Mouse (Mus musculus): ENCODE results near the gene Atxn1. TPM values are rescaled to one million over a fixed set of nuclear protein-coding genes. Genes with fewer than 3 reads are reported as not detected.

The Atxn1 gene
- polyA plus RNA-seq, 1 experiment from 2014 or later = 6.8 TPM

GRCm38 (mm10) chr13:45925294-45925693, 39.5 kb downstream of the Atxn1 start:
- H3K4me1 ChIP-seq (replicated peaks; ENCODE audit: insufficient read depth, low read length) = peaks cover 20% of the 10 kb centered on the region; the same call in 1 of the 2 replicates
- no peaks in the 10 kb centered on the region for H3K27me3 ChIP-seq (ENCODE audit: insufficient read depth, low read length)
- H3K27ac ChIP-seq = 0 out of 2 replicates have a peak overlapping the region, but pooled peaks have one; percentile 2
- DNase-seq (ENCODE audit: low spot score) (no peak), ATAC-seq (replicated peaks; ENCODE audit: low FRiP score, low read depth) (no peak)
- WGBS = 90% methylated on average over 4 of the region's 4 CpGs
- no peak overlapping the region for H3K4me2 ChIP-seq (ENCODE audit: low read length)
- no peaks in the 10 kb centered on the region for H3K36me3 ChIP-seq (ENCODE audit: insufficient read depth, low read length)
- TF ChIP-seq CTCF (IDR thresholded peaks at IDR 0.05; ENCODE audit: low read depth) = no peak
- H3K4me3 ChIP-seq (replicated peaks; ENCODE audit: low read depth, low read length) = no peak overlapping the region
- H3K9ac ChIP-seq (ENCODE audit: low read depth, low read length) = no peak overlapping the region
- no peaks in the 10 kb centered on the region for H3K9me3 ChIP-seq (replicated peaks; ENCODE audit: low read length)

- WGBS = 56% methylated on average over 7 of the region's 7 CpGs
- no peak overlapping the region for H3K9ac ChIP-seq (ENCODE audit: low read depth, low read length)
- H3K36me3 ChIP-seq (ENCODE audit: insufficient read depth, low read length) = no peaks in the 10 kb centered on the region
- H3K27me3 ChIP-seq (ENCODE audit: insufficient read depth, low read length) = no peaks in the 10 kb centered on the region
- no peak for DNase-seq (ENCODE audit: low spot score)
- H3K4me1 ChIP-seq (replicated peaks; ENCODE audit: insufficient read depth, low read length) = peaks cover 18% of the 10 kb centered on the region; the same call in 1 of the 2 replicates
- no peak overlapping the region for H3K4me2 ChIP-seq (ENCODE audit: low read length)
- H3K9me3 ChIP-seq (replicated peaks; ENCODE audit: low read length) = no peaks in the 10 kb centered on the region
- H3K27ac ChIP-seq = 0 out of 2 replicates have a peak overlapping the region, but pooled peaks have one; percentile 2
- ATAC-seq (replicated peaks; ENCODE audit: low FRiP score, low read depth) = no peak
- H3K4me3 ChIP-seq (replicated peaks; ENCODE audit: low read depth, low read length) = no peak overlapping the region
- TF ChIP-seq CTCF (IDR thresholded peaks at IDR 0.05; ENCODE audit: low read depth) = no peak
Measured at GRCm38 (mm10) chr13:45924555-45924954, 40.3 kb downstream of the Atxn1 start.

DNA sequence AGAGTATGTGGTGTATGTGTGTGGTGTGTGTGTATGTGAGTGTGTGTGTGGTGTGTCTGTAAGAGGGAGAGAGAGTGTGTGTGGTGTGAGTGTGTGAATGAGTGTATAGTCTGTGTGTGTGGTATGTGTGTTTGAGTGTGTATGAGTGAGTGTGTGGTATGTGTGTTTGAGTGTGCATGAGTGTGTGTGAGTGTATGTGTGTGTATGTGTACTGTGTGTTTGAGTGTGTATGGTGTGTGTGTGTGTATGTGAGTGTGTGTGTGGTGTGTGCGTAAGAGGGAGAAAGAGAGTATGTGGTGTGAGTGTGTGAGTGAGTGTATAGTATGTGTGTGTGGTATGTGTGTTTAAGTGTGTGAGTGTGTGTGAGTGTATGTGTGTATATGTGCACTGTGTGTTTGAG, 41.7 kb downstream of the Atxn1 start:
- Histone ChIP-seq H3K36me3 (ENCODE audit: insufficient read depth, low read length) (no peaks in the 10 kb centered on the region), H3K9me3 (replicated peaks; ENCODE audit: low read length) (no peaks in the 10 kb centered on the region), H3K27me3 (ENCODE audit: insufficient read depth, low read length) (no peaks in the 10 kb centered on the region), H3K4me3 (replicated peaks; ENCODE audit: low read depth, low read length) (no peak overlapping the region), H3K4me2 (ENCODE audit: low read length) (no peak overlapping the region), H3K27ac (no peak overlapping the region), H3K9ac (ENCODE audit: low read depth, low read length) (no peak overlapping the region), H3K4me1 (replicated peaks; ENCODE audit: insufficient read depth, low read length) (peaks cover 17% of the 10 kb centered on the region; the same call in 1 of the 2 replicates)
- no peak for DNase-seq (ENCODE audit: low spot score)
- TF ChIP-seq CTCF (IDR thresholded peaks at IDR 0.05; ENCODE audit: low read depth) = no peak
- 100% methylated on average over 1 of the region's 1 CpGs for WGBS
- 0 out of 2 replicates have a peak, but pooled peaks have one; percentile 10 for ATAC-seq (replicated peaks; ENCODE audit: low FRiP score, low read depth)

GRCm38 (mm10) chr13:45922467-45922866, 42.3 kb downstream of the Atxn1 start:
- H3K4me1 ChIP-seq (replicated peaks; ENCODE audit: insufficient read depth, low read length) = peaks cover 17% of the 10 kb centered on the region; the same call in 1 of the 2 replicates
- no peak for TF ChIP-seq CTCF (IDR thresholded peaks at IDR 0.05; ENCODE audit: low read depth)
- DNase-seq (ENCODE audit: low spot score) (peak; percentile 61), ATAC-seq (replicated peaks; ENCODE audit: low FRiP score, low read depth) (no peak)
- no peaks in the 10 kb centered on the region for H3K36me3 ChIP-seq (ENCODE audit: insufficient read depth, low read length)
- H3K27ac ChIP-seq = no peak overlapping the region
- H3K27me3 ChIP-seq (ENCODE audit: insufficient read depth, low read length) = no peaks in the 10 kb centered on the region
- no peak overlapping the region for H3K9ac ChIP-seq (ENCODE audit: low read depth, low read length)
- H3K4me3 ChIP-seq (replicated peaks; ENCODE audit: low read depth, low read length) = no peak overlapping the region
- 23% methylated on average over 9 of the region's 9 CpGs for WGBS
- H3K9me3 ChIP-seq (replicated peaks; ENCODE audit: low read length) = no peaks in the 10 kb centered on the region
- H3K4me2 ChIP-seq (ENCODE audit: low read length) = 0 out of 2 replicates have a peak overlapping the region, but pooled peaks have one; percentile 5

DNA sequence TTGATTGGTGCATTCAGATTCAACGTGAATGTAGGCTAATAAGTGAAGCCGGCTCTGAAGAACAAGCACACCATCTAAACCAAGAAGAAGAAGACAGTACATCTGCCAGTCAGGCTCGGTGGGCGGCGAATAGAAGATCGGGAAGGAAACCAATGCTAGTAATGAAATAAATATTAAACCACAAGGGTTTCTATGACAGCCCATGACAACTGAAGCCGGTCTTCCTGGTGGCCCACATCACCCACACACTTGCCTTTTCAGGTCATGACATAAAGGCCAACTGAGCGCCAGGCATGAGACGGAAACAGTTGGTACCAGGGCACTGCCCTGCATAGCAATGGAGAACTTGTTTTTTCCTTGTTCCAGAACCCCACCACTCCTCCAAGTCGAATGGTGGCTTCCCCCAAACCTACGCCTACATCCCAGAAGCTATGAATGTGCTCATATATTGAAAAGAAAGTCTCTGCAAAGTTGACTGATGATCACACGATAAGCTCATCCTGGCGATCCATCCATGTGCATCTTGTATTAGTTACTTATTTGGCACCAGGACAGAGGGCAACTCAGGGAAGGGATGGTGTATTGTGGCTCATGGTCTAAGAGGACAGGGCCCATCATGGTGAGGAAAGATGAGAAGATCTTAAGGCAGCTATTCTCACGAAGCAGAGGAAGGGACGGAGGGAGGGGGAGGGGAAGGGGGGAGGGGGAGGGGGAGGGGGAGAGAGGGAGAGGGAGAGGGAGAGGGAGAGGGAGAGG, 45.7 kb downstream of the Atxn1 start:
- Histone ChIP-seq H3K9ac (ENCODE audit: low read depth, low read length) (no peak overlapping the region), H3K27me3 (ENCODE audit: insufficient read depth, low read length) (no peaks in the 10 kb centered on the region), H3K36me3 (ENCODE audit: insufficient read depth, low read length) (no peaks in the 10 kb centered on the region), H3K4me3 (replicated peaks; ENCODE audit: low read depth, low read length) (no peak overlapping the region), H3K4me2 (ENCODE audit: low read length) (no peak overlapping the region), H3K4me1 (replicated peaks; ENCODE audit: insufficient read depth, low read length) (peaks cover 19% of the 10 kb centered on the region; the same call in 1 of the 2 replicates), H3K27ac (no peak overlapping the region), H3K9me3 (replicated peaks; ENCODE audit: low read length) (no peaks in the 10 kb centered on the region)
- 93% methylated on average over 13 of the region's 15 CpGs for WGBS
- DNase-seq (ENCODE audit: low spot score) = no peak
- no peak for TF ChIP-seq CTCF (IDR thresholded peaks at IDR 0.05; ENCODE audit: low read depth)
- ATAC-seq (replicated peaks; ENCODE audit: low FRiP score, low read depth) = peak; percentile 52; the same call in 1 of the 2 replicates

DNA sequence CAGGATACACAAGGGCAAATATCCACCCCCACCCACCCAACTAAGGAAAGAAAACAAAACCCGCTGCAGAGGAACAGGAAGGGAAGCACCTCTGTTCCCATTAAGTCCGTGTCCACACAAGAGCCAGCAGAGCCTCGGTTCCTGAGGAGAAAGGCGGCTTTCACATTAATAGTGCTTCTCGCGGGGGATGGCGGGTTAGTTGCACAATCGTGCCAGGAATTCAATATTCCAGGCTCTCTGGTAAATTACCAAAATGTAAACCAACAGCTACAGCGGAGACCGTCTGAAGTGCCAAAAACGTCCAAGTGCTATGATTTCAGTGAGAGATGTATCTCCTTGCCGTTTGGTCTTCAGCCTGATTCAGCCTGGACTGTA, 46.8 kb downstream of the Atxn1 start:
- Histone ChIP-seq H3K9me3 (replicated peaks; ENCODE audit: low read length) (no peaks in the 10 kb centered on the region), H3K4me1 (replicated peaks; ENCODE audit: insufficient read depth, low read length) (peaks cover 13% of the 10 kb centered on the region; the same call in 1 of the 2 replicates), H3K4me2 (ENCODE audit: low read length) (no peak overlapping the region), H3K36me3 (ENCODE audit: insufficient read depth, low read length) (no peaks in the 10 kb centered on the region), H3K27me3 (ENCODE audit: insufficient read depth, low read length) (no peaks in the 10 kb centered on the region), H3K27ac (no peak overlapping the region), H3K4me3 (replicated peaks; ENCODE audit: low read depth, low read length) (no peak overlapping the region), H3K9ac (ENCODE audit: low read depth, low read length) (no peak overlapping the region)
- ATAC-seq (replicated peaks; ENCODE audit: low FRiP score, low read depth) = no peak
- WGBS = 75% methylated on average over 12 of the region's 12 CpGs
- DNase-seq (ENCODE audit: low spot score) = no peak
- TF ChIP-seq CTCF (IDR thresholded peaks at IDR 0.05; ENCODE audit: low read depth) = no peak
